Mouse (Mus musculus) liver, embryonic 14.5 days (tissue): ENCODE measurements around the gene Lclat1.

Experiments used
- CTCF ChIP-seq: IDR thresholded peaks from 2 replicates; pipeline ENCODE4 v1.5.1; 2016; ENCODE audit warnings: antibody characterized with exemption, low read depth, control low read depth
- EP300 ChIP-seq: IDR thresholded peaks from 2 replicates; pipeline ENCODE4 v1.6.1; 2016; ENCODE audit warnings: antibody characterized with exemption, low read depth

DNA sequence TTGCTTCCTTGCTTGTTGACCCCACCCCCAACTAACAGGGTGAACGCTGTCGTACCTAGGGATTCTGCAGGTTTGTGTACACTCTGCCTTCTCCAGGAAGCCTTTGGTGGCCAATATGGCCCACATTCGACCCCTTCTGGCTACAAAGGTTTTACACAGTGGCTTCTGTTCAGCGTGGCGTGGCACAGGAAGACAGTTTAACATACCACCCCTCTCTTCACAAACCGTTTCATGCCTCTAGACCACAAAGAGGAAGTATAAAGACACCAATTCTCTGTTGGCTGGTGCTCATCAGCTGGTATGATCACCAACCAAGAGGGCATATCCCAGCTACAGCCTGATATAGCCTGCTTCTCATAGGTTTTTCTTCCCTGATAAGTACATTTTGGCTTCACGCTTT, 166.0 kb downstream of the Lclat1 start:
- TF ChIP-seq CTCF (no peak), EP300 (no peak)
